Mouse (Mus musculus): ENCODE measurements around the gene Ndrg3. TPM values are rescaled to one million over a fixed set of nuclear protein-coding genes. Genes with fewer than 3 reads are reported as not detected.
A peak's percentile ranks its signal among the peaks of the same experiment; 100 is the strongest.

Gene Ndrg3
- 31.9 and 44.1 TPM in 2 replicates for polyA plus RNA-seq (2014; fragmentation: Nextera tagmentation; extraction: Ambion mirVana)

- Histone ChIP-seq H3K4me2 (replicated peaks; ENCODE audit: low read depth, low read length) (peak within 1 kb of the TSS; percentile 96), H3K27ac (ENCODE audit: low read depth, low read length) (0 out of 2 replicates have a peak within 1 kb of the TSS, but pooled peaks have one; percentile 37), H3K4me1 (ENCODE audit: control insufficient read depth, insufficient read depth, low read length) (peaks cover 9% of the 10 kb centered on the region), H3K4me3 (ENCODE audit: low read length) (peak within 1 kb of the TSS; percentile 84), H3K9me3 (ENCODE audit: control insufficient read depth, low read length) (no peaks in the 10 kb centered on the region), H3K27me3 (ENCODE audit: control insufficient read depth, insufficient read depth, low read length) (no peaks in the 10 kb centered on the region), H3K36me3 (ENCODE audit: control insufficient read depth, insufficient read depth, low read length) (peaks cover 29% of the 10 kb centered on the region), H3K9ac (ENCODE audit: low read depth, low read length) (peak within 1 kb of the TSS; percentile 79)
- ATAC-seq (ENCODE audit: low FRiP score, low TSS enrichment), result peak; percentile 95
- under 1% methylated on average over 64 of the region's 66 CpGs for WGBS
These were observed at the start of gene Ndrg3 for GRCm38 (mm10) chr2:156991470-156992319. Gene Ndrg3, minus strand, starts transcription at chr2:156992056.

GRCm38 (mm10) chr2:157041421-157041820, 49.6 kb upstream of the Ndrg3 start:
- Histone ChIP-seq H3K4me2 (replicated peaks; ENCODE audit: low read depth, low read length) (no peak overlapping the region), H3K4me3 (ENCODE audit: low read length) (no peak overlapping the region), H3K9me3 (ENCODE audit: control insufficient read depth, low read length) (peaks cover 4% of the 10 kb centered on the region; the same call in 1 of the 2 replicates), H3K4me1 (ENCODE audit: control insufficient read depth, insufficient read depth, low read length) (no peaks in the 10 kb centered on the region), H3K27ac (ENCODE audit: low read depth, low read length) (no peak overlapping the region), H3K27me3 (ENCODE audit: control insufficient read depth, insufficient read depth, low read length) (no peaks in the 10 kb centered on the region), H3K9ac (ENCODE audit: low read depth, low read length) (no peak overlapping the region), H3K36me3 (ENCODE audit: control insufficient read depth, insufficient read depth, low read length) (peaks cover 82% of the 10 kb centered on the region)
- no peak for ATAC-seq (ENCODE audit: low FRiP score, low TSS enrichment)
- 89% methylated on average over 7 of the region's 7 CpGs for WGBS

- peaks cover 77% of the 10 kb centered on the region for H3K36me3 ChIP-seq (ENCODE audit: control insufficient read depth, insufficient read depth, low read length)
- ATAC-seq (ENCODE audit: low FRiP score, low TSS enrichment), result no peak
- 85% methylated on average over 17 of the region's 17 CpGs for WGBS
These were observed 48.8 kb upstream of the Ndrg3 start for GRCm38 (mm10) chr2:157040649-157041046.

GRCm38 (mm10) chr2:157039900-157040648, 48.2 kb upstream of the Ndrg3 start:
- Histone ChIP-seq H3K36me3 (ENCODE audit: control insufficient read depth, insufficient read depth, low read length) (peaks cover 77% of the 10 kb centered on the region), H3K4me2 (replicated peaks; ENCODE audit: low read depth, low read length) (no peak overlapping the region), H3K27me3 (ENCODE audit: control insufficient read depth, insufficient read depth, low read length) (no peaks in the 10 kb centered on the region), H3K4me1 (ENCODE audit: control insufficient read depth, insufficient read depth, low read length) (no peaks in the 10 kb centered on the region), H3K4me3 (ENCODE audit: low read length) (no peak overlapping the region), H3K27ac (ENCODE audit: low read depth, low read length) (no peak overlapping the region), H3K9me3 (ENCODE audit: control insufficient read depth, low read length) (no peaks in the 10 kb centered on the region), H3K9ac (ENCODE audit: low read depth, low read length) (no peak overlapping the region)
- no peak for ATAC-seq (ENCODE audit: low FRiP score, low TSS enrichment)
- WGBS, result 85% methylated on average over 50 of the region's 50 CpGs

More at GRCm38 (mm10) chr2:157040649-157041046, 48.8 kb upstream of the Ndrg3 start:
- Histone ChIP-seq H3K9ac (ENCODE audit: low read depth, low read length) (no peak overlapping the region), H3K9me3 (ENCODE audit: control insufficient read depth, low read length) (no peaks in the 10 kb centered on the region), H3K4me2 (replicated peaks; ENCODE audit: low read depth, low read length) (no peak overlapping the region), H3K27ac (ENCODE audit: low read depth, low read length) (no peak overlapping the region), H3K4me3 (ENCODE audit: low read length) (no peak overlapping the region), H3K27me3 (ENCODE audit: control insufficient read depth, insufficient read depth, low read length) (no peaks in the 10 kb centered on the region), H3K4me1 (ENCODE audit: control insufficient read depth, insufficient read depth, low read length) (no peaks in the 10 kb centered on the region)

GRCm38 (mm10) chr2:157037303-157037702, 45.4 kb upstream of the Ndrg3 start:
- Histone ChIP-seq H3K4me3 (ENCODE audit: low read length) (no peak overlapping the region), H3K27me3 (ENCODE audit: control insufficient read depth, insufficient read depth, low read length) (no peaks in the 10 kb centered on the region), H3K27ac (ENCODE audit: low read depth, low read length) (no peak overlapping the region), H3K9ac (ENCODE audit: low read depth, low read length) (no peak overlapping the region), H3K4me1 (ENCODE audit: control insufficient read depth, insufficient read depth, low read length) (no peaks in the 10 kb centered on the region), H3K9me3 (ENCODE audit: control insufficient read depth, low read length) (no peaks in the 10 kb centered on the region), H3K36me3 (ENCODE audit: control insufficient read depth, insufficient read depth, low read length) (peaks cover 84% of the 10 kb centered on the region), H3K4me2 (replicated peaks; ENCODE audit: low read depth, low read length) (no peak overlapping the region)
- no peak for ATAC-seq (ENCODE audit: low FRiP score, low TSS enrichment)
- WGBS, result 81% methylated on average over 9 of the region's 9 CpGs

- Histone ChIP-seq H3K4me1 (ENCODE audit: control insufficient read depth, insufficient read depth, low read length) (no peaks in the 10 kb centered on the region), H3K9me3 (ENCODE audit: control insufficient read depth, low read length) (no peaks in the 10 kb centered on the region), H3K9ac (ENCODE audit: low read depth, low read length) (no peak overlapping the region), H3K4me2 (replicated peaks; ENCODE audit: low read depth, low read length) (no peak overlapping the region), H3K36me3 (ENCODE audit: control insufficient read depth, insufficient read depth, low read length) (peaks cover 83% of the 10 kb centered on the region), H3K4me3 (ENCODE audit: low read length) (no peak overlapping the region), H3K27ac (ENCODE audit: low read depth, low read length) (no peak overlapping the region), H3K27me3 (ENCODE audit: control insufficient read depth, insufficient read depth, low read length) (no peaks in the 10 kb centered on the region)
- ATAC-seq (ENCODE audit: low FRiP score, low TSS enrichment), result no peak
- WGBS, result 94% methylated on average over 8 of the region's 8 CpGs
These were observed 44.5 kb upstream of the Ndrg3 start for GRCm38 (mm10) chr2:157036400-157036799.

GRCm38 (mm10) chr2:157035371-157035770, 43.5 kb upstream of the Ndrg3 start:
- no peak overlapping the region for H3K4me3 ChIP-seq (ENCODE audit: low read length)
- peaks cover 80% of the 10 kb centered on the region for H3K36me3 ChIP-seq (ENCODE audit: control insufficient read depth, insufficient read depth, low read length)

GRCm38 (mm10) chr2:157030804-157031203, 38.9 kb upstream of the Ndrg3 start:
- no peak overlapping the region for H3K9ac ChIP-seq (ENCODE audit: low read depth, low read length)
- peaks cover 4% of the 10 kb centered on the region; the same call in 1 of the 2 replicates for H3K9me3 ChIP-seq (ENCODE audit: control insufficient read depth, low read length)
- ATAC-seq (ENCODE audit: low FRiP score, low TSS enrichment), result no peak
- no peaks in the 10 kb centered on the region for H3K27me3 ChIP-seq (ENCODE audit: control insufficient read depth, insufficient read depth, low read length)
- H3K4me2 ChIP-seq (replicated peaks; ENCODE audit: low read depth, low read length), result no peak overlapping the region
- H3K27ac ChIP-seq (ENCODE audit: low read depth, low read length), result no peak overlapping the region
- H3K4me1 ChIP-seq (ENCODE audit: control insufficient read depth, insufficient read depth, low read length), result no peaks in the 10 kb centered on the region
- 48% methylated on average over 9 of the region's 9 CpGs for WGBS
- H3K4me3 ChIP-seq (ENCODE audit: low read length), result no peak overlapping the region
- peaks cover 85% of the 10 kb centered on the region for H3K36me3 ChIP-seq (ENCODE audit: control insufficient read depth, insufficient read depth, low read length)

More at GRCm38 (mm10) chr2:157035371-157035770, 43.5 kb upstream of the Ndrg3 start:
- no peak overlapping the region for H3K27ac ChIP-seq (ENCODE audit: low read depth, low read length)
- H3K9me3 ChIP-seq (ENCODE audit: control insufficient read depth, low read length), result no peaks in the 10 kb centered on the region
- H3K9ac ChIP-seq (ENCODE audit: low read depth, low read length), result no peak overlapping the region
- no peaks in the 10 kb centered on the region for H3K27me3 ChIP-seq (ENCODE audit: control insufficient read depth, insufficient read depth, low read length)
- WGBS, result 91% methylated on average over 7 of the region's 7 CpGs
- H3K4me2 ChIP-seq (replicated peaks; ENCODE audit: low read depth, low read length), result no peak overlapping the region
- no peaks in the 10 kb centered on the region for H3K4me1 ChIP-seq (ENCODE audit: control insufficient read depth, insufficient read depth, low read length)
- ATAC-seq (ENCODE audit: low FRiP score, low TSS enrichment), result no peak

- peaks cover 90% of the 10 kb centered on the region for H3K36me3 ChIP-seq (ENCODE audit: control insufficient read depth, insufficient read depth, low read length)
- no peak overlapping the region for H3K4me2 ChIP-seq (replicated peaks; ENCODE audit: low read depth, low read length)
- no peaks in the 10 kb centered on the region for H3K27me3 ChIP-seq (ENCODE audit: control insufficient read depth, insufficient read depth, low read length)
- no peaks in the 10 kb centered on the region for H3K4me1 ChIP-seq (ENCODE audit: control insufficient read depth, insufficient read depth, low read length)
- 93% methylated on average over 4 of the region's 4 CpGs for WGBS
- no peak overlapping the region for H3K27ac ChIP-seq (ENCODE audit: low read depth, low read length)
- H3K9ac ChIP-seq (ENCODE audit: low read depth, low read length), result no peak overlapping the region
- no peak overlapping the region for H3K4me3 ChIP-seq (ENCODE audit: low read length)
- H3K9me3 ChIP-seq (ENCODE audit: control insufficient read depth, low read length), result peaks cover 11% of the 10 kb centered on the region
- no peak for ATAC-seq (ENCODE audit: low FRiP score, low TSS enrichment)
These were observed 36.4 kb upstream of the Ndrg3 start for GRCm38 (mm10) chr2:157028261-157028660.

Measured in kidney, embryonic 14.5 days (tissue).